Mouse (Mus musculus): ENCODE measurements around the gene Islr. TPM values are rescaled to one million over a fixed set of nuclear protein-coding genes. Genes with fewer than 3 reads are reported as not detected.
A peak's percentile ranks its signal among the peaks of the same experiment; 100 is the strongest.
"Not testable (repeated sequence)": the region's sequence is repeated elsewhere in the genome, so short reads cannot be mapped to it uniquely, and the experiment has no call there.

The Islr gene
- 10 to 100 TPM; 31.4 to 33.0 TPM for total RNA-seq (2021)

GRCm38 (mm10) chr9:58203516-58204447 lies at the start of gene Islr, which contains the start of gene Islr2:
Islr (minus strand) TSS chr9:58204306.
Islr2 (minus strand) TSS chr9:58204319.
- intact Hi-C loops (cut with DNase I) = loop anchor here (1.0 kb wide), 1 partner anchor 165 kb away; no protein-coding TSS in a partner anchor

GRCm38 (mm10) chr9:58253805-58254122 lies 49.7 kb upstream of the Islr start:
- intact Hi-C loops (cut with DNase I) = loop anchor here (2.0 kb wide), 1 partner anchor 17 kb away; no protein-coding TSS in a partner anchor
- DNase-seq (ENCODE audit: low spot score) = not testable (repeated sequence)

More at GRCm38 (mm10) chr9:58203516-58204447, at the start of gene Islr, which contains the start of gene Islr2:
- DNase-seq (ENCODE audit: low spot score) = peak; percentile 58

- intact Hi-C loops (cut with DNase I) = loop anchor here (2.0 kb wide), 1 partner anchor 18 kb away; no protein-coding TSS in a partner anchor
- peak; percentile 92 for DNase-seq (ENCODE audit: low spot score)
These were observed 49.1 kb upstream of the Islr start, which contains the start of gene Stoml1 for GRCm38 (mm10) chr9:58253033-58253804. Stoml1 (plus strand) TSS chr9:58253164.

GRCm38 (mm10) chr9:58250730-58251129 lies 46.6 kb upstream of the Islr start:
- DNase-seq (ENCODE audit: low spot score); intact Hi-C loops (cut with DNase I): not testable (repeated sequence)

GRCm38 (mm10) chr9:58250322-58250721 lies 46.2 kb upstream of the Islr start:
- DNase-seq (ENCODE audit: low spot score) = no peak
- intact Hi-C loops (cut with DNase I) = no loop called here

- intact Hi-C loops (cut with DNase I) = no loop called here
- DNase-seq (ENCODE audit: low spot score) = peak; percentile 70
These were observed 45.6 kb upstream of the Islr start, which contains the start of gene Pml for GRCm38 (mm10) chr9:58249592-58250192. Pml (minus strand) TSS chr9:58249786.

- DNase-seq (ENCODE audit: low spot score) = no peak
- intact Hi-C loops (cut with DNase I) = no loop called here
These were observed 44.8 kb upstream of the Islr start for GRCm38 (mm10) chr9:58248746-58249413.

GRCm38 (mm10) chr9:58247064-58247759 lies 43.1 kb upstream of the Islr start:
- peak; percentile 69 for DNase-seq (ENCODE audit: low spot score)
- intact Hi-C loops (cut with DNase I) = loop anchor here (1.0 kb wide), 1 partner anchor 34 kb away; no protein-coding TSS in a partner anchor

- intact Hi-C loops (cut with DNase I) = no loop called here
- DNase-seq (ENCODE audit: low spot score) = no peak
These were observed 42.0 kb upstream of the Islr start for GRCm38 (mm10) chr9:58246083-58246591.

GRCm38 (mm10) chr9:58243696-58244095 lies 39.6 kb upstream of the Islr start:
- intact Hi-C loops (cut with DNase I) = no loop called here

GRCm38 (mm10) chr9:58242696-58243095 lies 38.6 kb upstream of the Islr start:
- intact Hi-C loops (cut with DNase I) = no loop called here
- DNase-seq (ENCODE audit: low spot score) = no peak

More at GRCm38 (mm10) chr9:58243696-58244095, 39.6 kb upstream of the Islr start:
- no peak for DNase-seq (ENCODE audit: low spot score)

- no peak for DNase-seq (ENCODE audit: low spot score)
- intact Hi-C loops (cut with DNase I) = no loop called here
These were observed 37.8 kb upstream of the Islr start for GRCm38 (mm10) chr9:58241780-58242485.

- intact Hi-C loops (cut with DNase I) = no loop called here
- no peak for DNase-seq (ENCODE audit: low spot score)
These were observed 30.5 kb upstream of the Islr start for GRCm38 (mm10) chr9:58234502-58235015.

GRCm38 (mm10) chr9:58232374-58232773 lies 28.3 kb upstream of the Islr start:
- DNase-seq (ENCODE audit: low spot score) = no peak

GRCm38 (mm10) chr9:58231746-58232145 lies 27.6 kb upstream of the Islr start:
- no peak for DNase-seq (ENCODE audit: low spot score)
- intact Hi-C loops (cut with DNase I) = no loop called here

More at GRCm38 (mm10) chr9:58232374-58232773, 28.3 kb upstream of the Islr start:
- intact Hi-C loops (cut with DNase I) = no loop called here

- intact Hi-C loops (cut with DNase I) = loop anchor here (10.0 kb wide), 1 partner anchor 136 kb away; no protein-coding TSS in a partner anchor
- no peak for DNase-seq (ENCODE audit: low spot score)
These were observed 24.8 kb upstream of the Islr start for GRCm38 (mm10) chr9:58228777-58229466.
